Mouse (Mus musculus) liver, embryonic 14.5 days (tissue): ENCODE results near the gene Hist1h3h.

ENCODE experiments used
- CTCF ChIP-seq: IDR thresholded peaks from 2 replicates; pipeline ENCODE4 v1.5.1; 2016; ENCODE audit warnings: antibody characterized with exemption, low read depth, control low read depth
- EP300 ChIP-seq: IDR thresholded peaks from 2 replicates; pipeline ENCODE4 v1.6.1; 2016; ENCODE audit warnings: antibody characterized with exemption, low read depth

GRCm38 (mm10) chr13:21749387-21750158 is 32.1 kb downstream of the Hist1h3h start:
- TF ChIP-seq EP300 (no peak; the same call in 1 of the 2 replicates), CTCF (no peak)
